Mouse (Mus musculus): ENCODE results near the gene Rpl13a. TPM values are rescaled to one million over a fixed set of nuclear protein-coding genes. Genes with fewer than 3 reads are reported as not detected.
A peak's percentile ranks its signal among the peaks of the same experiment; 100 is the strongest.

The Rpl13a gene
- polyA plus RNA-seq, 1 experiment = 6,379 TPM

DNA sequence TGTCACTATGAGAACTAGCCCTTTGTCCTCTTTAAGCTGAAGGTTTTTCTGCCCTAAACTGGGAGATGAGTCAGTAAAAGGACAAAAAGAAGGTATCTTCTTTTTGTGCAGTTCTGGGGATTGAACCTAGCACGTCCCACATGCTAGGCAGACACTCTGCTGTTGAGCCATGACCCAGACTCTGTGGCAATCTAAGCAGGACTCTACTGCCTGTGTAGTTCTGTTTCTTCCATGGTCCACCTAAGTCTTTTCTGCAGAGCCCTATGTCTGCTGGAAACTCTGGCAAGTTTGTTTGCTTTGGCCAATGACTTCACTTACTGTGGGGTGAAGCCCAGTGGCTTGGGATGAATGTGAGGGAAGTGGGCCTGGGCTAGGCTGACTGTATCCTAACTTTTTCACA is 9.8 kb upstream of the Rpl13a start:
- no peaks in the 10 kb centered on the region for H3K79me3 ChIP-seq (ENCODE audit: low read depth)
- TF ChIP-seq CTCF (IDR thresholded peaks at IDR 0.05; ENCODE audit: control insufficient read depth, insufficient read depth, insufficient read length) (no peak), USF1 (IDR thresholded peaks at IDR 0.05; ENCODE audit: low read depth) (no peak), CEBPB (IDR thresholded peaks at IDR 0.05; ENCODE audit: low read depth) (no peak), MYOG (IDR thresholded peaks at IDR 0.05; ENCODE audit: control insufficient read depth, extremely low read depth, insufficient read length) (no peak), FOSL1 (IDR thresholded peaks at IDR 0.05; ENCODE audit: insufficient read depth, low read length, poor library complexity, severe bottlenecking) (no peak), MAX (IDR thresholded peaks at IDR 0.05) (no peak)

DNA sequence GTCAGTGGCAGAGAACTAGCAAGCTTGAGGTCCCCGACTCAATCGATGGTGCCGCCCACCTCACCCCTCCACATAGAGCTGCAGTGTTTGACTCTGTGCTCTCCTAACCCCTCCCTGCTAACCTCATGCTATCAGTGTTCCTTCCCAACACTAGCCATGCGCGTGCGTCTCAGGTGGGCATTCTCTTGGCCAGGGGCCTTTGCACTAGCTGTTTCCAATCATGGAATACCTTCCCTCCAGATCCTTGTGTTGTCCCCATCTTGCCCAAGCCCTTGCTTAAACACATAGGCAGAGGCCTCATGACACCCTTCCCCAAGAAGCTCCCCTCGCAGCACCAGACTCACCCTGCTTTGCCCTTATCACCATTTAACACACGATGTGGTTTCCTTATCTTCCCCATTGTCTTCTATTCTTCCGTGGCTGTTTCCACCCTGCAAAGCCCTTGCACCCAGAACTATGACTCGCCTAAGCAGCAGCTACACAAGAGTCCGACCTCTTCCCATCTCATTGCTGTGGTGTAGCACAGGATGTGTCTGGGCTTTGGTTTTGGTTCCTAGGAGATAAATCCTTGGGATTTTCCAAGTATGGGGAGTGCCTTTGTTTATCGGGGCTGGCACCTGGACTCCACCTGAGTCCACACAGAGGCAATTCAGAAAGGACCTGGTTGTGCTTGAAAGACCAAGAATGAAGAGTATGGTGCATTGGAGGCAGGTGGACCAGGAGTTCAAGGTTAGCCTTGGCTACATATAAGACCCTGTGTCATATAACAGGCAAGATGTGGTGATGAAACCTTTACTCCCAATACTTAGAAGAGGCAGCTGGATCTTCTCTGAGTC is 8.8 kb upstream of the Rpl13a start:
- Histone ChIP-seq H3ac (ENCODE audit: control insufficient read depth, insufficient read length, low read depth) (no peak overlapping the region), H3K79me2 (ENCODE audit: control insufficient read depth, insufficient read depth) (no peaks in the 10 kb centered on the region), H3K4me3 (ENCODE audit: insufficient read depth, poor library complexity, severe bottlenecking) (no peak overlapping the region), H3K36me3 (ENCODE audit: control insufficient read depth, insufficient read depth) (no peaks in the 10 kb centered on the region), H3K79me3 (ENCODE audit: low read depth) (no peaks in the 10 kb centered on the region), H3K27me3 (ENCODE audit: control insufficient read depth, insufficient read depth, insufficient read length) (no peaks in the 10 kb centered on the region)
- TF ChIP-seq MYOD1 (IDR thresholded peaks at IDR 0.05; ENCODE audit: control insufficient read depth, insufficient read length, low read depth) (no peak), CEBPB (IDR thresholded peaks at IDR 0.05; ENCODE audit: low read depth) (no peak), CTCF (IDR thresholded peaks at IDR 0.05; ENCODE audit: control insufficient read depth, insufficient read depth, insufficient read length) (no peak), MAX (IDR thresholded peaks at IDR 0.05) (no peak), MYOG (IDR thresholded peaks at IDR 0.05; ENCODE audit: control insufficient read depth, extremely low read depth, insufficient read length) (no peak), USF1 (IDR thresholded peaks at IDR 0.05; ENCODE audit: low read depth) (no peak), FOSL1 (IDR thresholded peaks at IDR 0.05; ENCODE audit: insufficient read depth, low read length, poor library complexity, severe bottlenecking) (no peak)

More for the DNA sequence above, 9.8 kb upstream of the Rpl13a start:
- Histone ChIP-seq H3K4me3 (ENCODE audit: insufficient read depth, poor library complexity, severe bottlenecking) (no peak overlapping the region), H3K79me2 (ENCODE audit: control insufficient read depth, insufficient read depth) (no peaks in the 10 kb centered on the region), H3K27me3 (ENCODE audit: control insufficient read depth, insufficient read depth, insufficient read length) (no peaks in the 10 kb centered on the region), H3K36me3 (ENCODE audit: control insufficient read depth, insufficient read depth) (no peaks in the 10 kb centered on the region), H3ac (ENCODE audit: control insufficient read depth, insufficient read length, low read depth) (no peak overlapping the region)

GRCm38 (mm10) chr7:45135993-45136567 is 7.5 kb upstream of the Rpl13a start, which contains the start of the genes Gm45713 and Flt3l:
Gene Gm45713, minus strand, starts transcription at chr7:45136231.
Gene Flt3l, minus strand, starts transcription at chr7:45136432.
- no peak for TF ChIP-seq MYOD1 (IDR thresholded peaks at IDR 0.05; ENCODE audit: control insufficient read depth, insufficient read length, low read depth)
- TF ChIP-seq CTCF (IDR thresholded peaks at IDR 0.05; ENCODE audit: control insufficient read depth, insufficient read depth, insufficient read length) = peak; percentile 95
- Histone ChIP-seq H3K36me3 (ENCODE audit: control insufficient read depth, insufficient read depth) (no peaks in the 10 kb centered on the region), H3K79me2 (ENCODE audit: control insufficient read depth, insufficient read depth) (no peaks in the 10 kb centered on the region), H3K4me3 (ENCODE audit: insufficient read depth, poor library complexity, severe bottlenecking) (peak within 1 kb of the TSS; percentile 34), H3K79me3 (ENCODE audit: low read depth) (no peaks in the 10 kb centered on the region), H3ac (ENCODE audit: control insufficient read depth, insufficient read length, low read depth) (peak within 1 kb of the TSS; percentile 76), H3K27me3 (ENCODE audit: control insufficient read depth, insufficient read depth, insufficient read length) (no peaks in the 10 kb centered on the region)

GRCm38 (mm10) chr7:45135370-45135769 is 6.8 kb upstream of the Rpl13a start:
- no peaks in the 10 kb centered on the region for H3K79me2 ChIP-seq (ENCODE audit: control insufficient read depth, insufficient read depth)
- no peak overlapping the region for H3ac ChIP-seq (ENCODE audit: control insufficient read depth, insufficient read length, low read depth)
- TF ChIP-seq MYOD1 (IDR thresholded peaks at IDR 0.05; ENCODE audit: control insufficient read depth, insufficient read length, low read depth) = no peak
- no peak for TF ChIP-seq CTCF (IDR thresholded peaks at IDR 0.05; ENCODE audit: control insufficient read depth, insufficient read depth, insufficient read length)
- no peak for TF ChIP-seq USF1 (IDR thresholded peaks at IDR 0.05; ENCODE audit: low read depth)
- no peak for TF ChIP-seq FOSL1 (IDR thresholded peaks at IDR 0.05; ENCODE audit: insufficient read depth, low read length, poor library complexity, severe bottlenecking)
- no peak for TF ChIP-seq CEBPB (IDR thresholded peaks at IDR 0.05; ENCODE audit: low read depth)
- TF ChIP-seq MYOG (IDR thresholded peaks at IDR 0.05; ENCODE audit: control insufficient read depth, extremely low read depth, insufficient read length) = no peak
- TF ChIP-seq MAX (IDR thresholded peaks at IDR 0.05) = no peak
- no peak overlapping the region for H3K4me3 ChIP-seq (ENCODE audit: insufficient read depth, poor library complexity, severe bottlenecking)
- no peaks in the 10 kb centered on the region for H3K36me3 ChIP-seq (ENCODE audit: control insufficient read depth, insufficient read depth)
- no peaks in the 10 kb centered on the region for H3K79me3 ChIP-seq (ENCODE audit: low read depth)
- no peaks in the 10 kb centered on the region for H3K27me3 ChIP-seq (ENCODE audit: control insufficient read depth, insufficient read depth, insufficient read length)

DNA sequence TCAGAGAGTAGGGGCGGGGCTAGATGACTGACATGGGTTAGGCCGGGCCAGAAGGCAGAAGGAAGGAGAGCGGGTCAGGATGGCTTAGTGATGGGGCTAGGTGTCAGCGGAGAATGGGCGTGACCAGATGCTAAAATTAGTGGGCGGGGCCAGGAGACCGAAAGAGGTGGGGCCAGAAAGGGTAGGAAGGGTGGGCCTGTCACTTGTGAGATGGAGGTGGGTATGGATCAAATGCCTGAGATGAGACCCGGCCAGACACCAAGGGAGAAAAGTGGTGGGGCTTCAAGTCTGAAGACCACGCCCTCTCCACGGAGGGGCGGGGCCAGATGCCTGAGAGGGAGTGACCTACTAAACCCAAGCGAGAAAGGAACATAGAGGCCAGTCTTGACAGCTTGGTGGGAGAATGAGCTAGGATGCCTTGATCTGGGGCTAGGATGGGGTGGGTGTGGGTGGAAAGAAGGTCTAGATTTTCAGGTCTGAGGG is 6.0 kb upstream of the Rpl13a start:
- Histone ChIP-seq H3K79me2 (ENCODE audit: control insufficient read depth, insufficient read depth) (no peaks in the 10 kb centered on the region), H3K36me3 (ENCODE audit: control insufficient read depth, insufficient read depth) (no peaks in the 10 kb centered on the region), H3ac (ENCODE audit: control insufficient read depth, insufficient read length, low read depth) (no peak overlapping the region), H3K27me3 (ENCODE audit: control insufficient read depth, insufficient read depth, insufficient read length) (no peaks in the 10 kb centered on the region), H3K79me3 (ENCODE audit: low read depth) (no peaks in the 10 kb centered on the region), H3K4me3 (ENCODE audit: insufficient read depth, poor library complexity, severe bottlenecking) (no peak overlapping the region)
- TF ChIP-seq USF1 (IDR thresholded peaks at IDR 0.05; ENCODE audit: low read depth) = no peak
- no peak for TF ChIP-seq MYOD1 (IDR thresholded peaks at IDR 0.05; ENCODE audit: control insufficient read depth, insufficient read length, low read depth)
- no peak for TF ChIP-seq FOSL1 (IDR thresholded peaks at IDR 0.05; ENCODE audit: insufficient read depth, low read length, poor library complexity, severe bottlenecking)
- no peak for TF ChIP-seq MYOG (IDR thresholded peaks at IDR 0.05; ENCODE audit: control insufficient read depth, extremely low read depth, insufficient read length)
- TF ChIP-seq MAX (IDR thresholded peaks at IDR 0.05) = no peak
- no peak for TF ChIP-seq CTCF (IDR thresholded peaks at IDR 0.05; ENCODE audit: control insufficient read depth, insufficient read depth, insufficient read length)
